Mouse (Mus musculus) activated CD4-positive, CD25-positive, alpha-beta regulatory T cell, adult 4 months (primary cell): ENCODE measurements around the gene 1700113H08Rik. TPM values are rescaled to one million over a fixed set of nuclear protein-coding genes. Genes with fewer than 3 reads are reported as not detected.

ENCODE experiments used
- ATAC-seq: one replicate; pipeline ENCODE4 v1.8.0; 2017
- polyA plus RNA-seq, 2 experiments: library from polyadenylated mRNA; unstranded; fragments of 100-300 nt; shearing (Covaris generic); gene quantifications; one replicate each; pipeline ENCODE4 v1.2.1; 2017

1700113H08Rik gene
- polyA plus RNA-seq, 2 experiments from 2014 or later, result not detected

DNA sequence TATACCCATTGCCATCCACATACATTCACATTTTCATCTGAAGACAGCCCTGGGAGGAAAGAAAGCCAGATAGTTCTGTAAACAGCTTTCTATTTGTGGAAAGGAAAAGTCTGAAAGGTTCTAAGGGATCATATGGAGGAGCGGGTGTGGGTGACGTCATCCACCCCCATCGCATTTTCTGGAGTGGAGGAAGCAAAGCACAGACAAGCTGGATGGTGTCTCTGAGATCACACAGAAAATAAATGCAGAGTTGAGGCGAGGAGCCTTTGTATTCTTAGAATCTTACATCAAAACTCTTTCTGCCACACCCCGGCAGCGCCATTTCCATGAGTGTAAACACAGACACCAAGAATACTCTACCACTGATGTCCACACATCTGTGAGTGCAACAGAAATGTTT lies 26.4 kb downstream of the 1700113H08Rik start:
- no peak for ATAC-seq

DNA sequence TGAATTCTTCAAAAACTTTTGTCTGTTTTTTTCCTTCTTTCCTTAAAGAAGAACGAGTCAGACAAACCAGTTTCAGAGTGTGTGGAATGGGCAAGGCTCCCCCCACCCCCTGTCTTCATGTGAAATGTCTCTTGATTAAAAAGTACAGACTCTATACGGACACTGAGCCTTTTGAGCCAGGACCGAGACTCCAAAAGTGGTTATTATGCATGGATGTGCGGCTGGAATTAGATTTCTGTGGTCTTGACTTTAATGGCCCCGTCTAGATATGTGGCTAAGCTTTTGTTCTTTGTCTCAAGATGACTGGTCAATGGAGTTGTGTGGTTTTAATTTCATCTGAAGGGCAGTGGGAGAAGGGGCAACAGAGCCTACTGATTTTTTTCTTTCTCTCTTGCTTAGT lies 29.8 kb downstream of the 1700113H08Rik start:
- no peak for ATAC-seq

DNA sequence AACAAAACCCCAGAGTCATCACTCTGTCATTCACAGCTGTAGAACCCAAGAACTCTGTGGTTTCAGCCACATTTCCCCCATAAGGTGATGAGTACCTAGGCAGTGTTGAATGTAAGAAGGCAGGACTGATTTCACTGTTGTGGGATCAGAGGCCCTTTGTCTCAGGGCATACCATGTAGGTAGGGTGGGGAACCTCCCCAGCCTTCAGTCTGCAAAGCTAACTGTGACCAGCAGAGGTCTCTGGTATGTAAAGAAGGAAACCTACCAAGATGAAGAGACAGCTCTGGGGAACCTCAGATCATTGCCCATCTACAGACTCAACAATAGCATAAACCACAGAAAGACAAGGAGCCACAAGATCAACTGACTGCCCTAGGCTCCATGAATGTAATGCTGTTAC lies 36.4 kb downstream of the 1700113H08Rik start:
- no peak for ATAC-seq

- ATAC-seq, result no peak
Measured at GRCm38 (mm10) chr10:87098722-87099121, 40.9 kb downstream of the 1700113H08Rik start.

GRCm38 (mm10) chr10:87100668-87101067 lies 42.8 kb downstream of the 1700113H08Rik start:
- no peak for ATAC-seq

- no peak for ATAC-seq
Measured at GRCm38 (mm10) chr10:87101265-87101950, 43.6 kb downstream of the 1700113H08Rik start.

- no peak for ATAC-seq
Measured at GRCm38 (mm10) chr10:87101951-87102320, 44.1 kb downstream of the 1700113H08Rik start.

DNA sequence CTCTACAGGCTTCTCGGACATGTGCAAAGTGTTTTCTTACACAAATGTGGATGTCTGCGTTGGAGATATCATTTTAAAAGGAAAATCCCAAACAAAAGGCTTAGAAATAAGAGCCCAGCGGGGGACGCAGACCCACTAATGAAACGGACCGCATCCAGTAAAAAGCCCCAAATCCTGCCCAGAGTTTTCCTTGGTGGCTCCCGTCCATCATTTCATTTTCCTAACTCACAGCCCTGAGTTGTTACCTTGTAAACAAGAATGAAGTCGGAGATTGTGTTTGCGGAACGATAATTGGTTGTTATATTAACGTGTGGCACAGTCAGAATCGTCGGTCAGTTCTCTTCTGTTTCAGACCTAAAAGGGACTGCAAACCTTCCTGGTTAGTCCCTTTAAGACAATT lies 44.6 kb downstream of the 1700113H08Rik start:
- ATAC-seq, result no peak

DNA sequence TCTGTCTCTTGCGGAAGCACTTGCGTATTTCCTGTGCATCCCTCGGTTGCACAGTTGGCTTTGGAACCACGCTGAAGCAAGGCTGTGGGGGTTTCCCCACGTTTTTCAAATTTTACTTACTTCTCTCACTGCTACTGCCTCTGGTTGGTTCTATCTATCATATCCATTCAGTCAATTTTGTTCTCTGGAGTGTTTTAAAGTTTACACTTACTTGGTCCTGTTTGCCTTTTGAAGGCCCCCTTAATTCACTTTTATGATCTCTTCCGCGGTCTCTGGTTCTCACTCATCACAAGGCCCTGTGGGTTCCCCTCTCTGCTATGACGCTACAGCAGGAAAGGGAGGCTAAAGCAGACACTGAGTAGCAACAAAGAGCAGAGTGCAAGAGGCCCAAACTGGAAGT lies 45.4 kb downstream of the 1700113H08Rik start:
- peak; percentile 57 for ATAC-seq

- ATAC-seq, result no peak
Measured at GRCm38 (mm10) chr10:87107565-87108297, 49.9 kb downstream of the 1700113H08Rik start.

GRCm38 (mm10) chr10:87108333-87108732 lies 50.5 kb downstream of the 1700113H08Rik start:
- no peak for ATAC-seq

- no peak for ATAC-seq
Measured at GRCm38 (mm10) chr10:87109038-87109771, 51.4 kb downstream of the 1700113H08Rik start.

GRCm38 (mm10) chr10:87110909-87111308 lies 53.1 kb downstream of the 1700113H08Rik start:
- no peak for ATAC-seq

DNA sequence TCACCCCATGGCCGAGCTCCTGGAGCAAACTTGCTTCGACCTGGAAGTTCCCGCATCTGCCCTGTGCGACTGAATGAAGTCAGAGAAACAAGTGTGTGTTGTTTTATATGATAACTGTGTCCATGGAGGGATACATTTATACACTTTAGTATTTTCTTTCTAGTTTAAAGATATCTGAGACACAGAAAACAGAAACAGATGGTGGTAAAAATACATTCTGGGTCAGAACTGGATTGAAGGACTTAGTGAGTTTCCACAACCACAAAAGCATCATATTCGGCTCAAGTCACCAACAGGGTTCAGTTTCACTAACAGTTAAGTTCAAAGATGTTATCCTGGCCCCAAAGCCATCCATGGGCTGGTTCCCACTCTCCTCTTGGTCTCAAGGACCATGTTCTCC lies 67.2 kb downstream of the 1700113H08Rik start:
- no peak for ATAC-seq

DNA sequence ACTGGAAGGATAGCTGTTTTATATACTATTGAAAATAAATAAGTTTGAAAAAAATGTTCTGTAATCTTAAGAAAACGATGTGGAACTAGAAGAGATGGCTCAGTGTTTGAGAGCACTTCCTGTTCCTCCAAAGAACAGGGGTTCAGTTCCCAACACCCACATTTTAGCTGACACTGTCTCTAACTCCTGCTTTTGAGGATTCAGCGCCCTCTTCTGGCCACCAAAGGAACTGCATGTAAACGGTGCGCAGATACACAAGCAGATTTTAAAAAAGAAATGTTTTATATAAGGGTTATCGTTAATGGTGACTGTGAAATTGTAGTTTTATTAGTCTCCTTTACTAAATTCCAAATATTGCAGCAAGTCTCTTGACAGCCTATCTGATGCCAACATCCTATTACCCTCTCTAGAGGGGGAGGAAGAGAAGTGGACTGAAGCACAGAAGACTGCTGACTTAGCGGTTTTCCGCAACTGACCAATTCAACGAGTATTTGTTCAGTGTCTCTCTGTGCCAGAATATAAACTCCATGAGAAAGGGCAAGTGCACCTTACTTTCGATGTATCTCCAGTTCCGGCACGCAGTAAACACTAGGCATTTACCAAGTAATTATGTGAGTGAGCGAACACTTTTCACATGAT lies 68.5 kb downstream of the 1700113H08Rik start:
- ATAC-seq, result no peak

GRCm38 (mm10) chr10:87151050-87151449 lies 93.2 kb downstream of the 1700113H08Rik start:
- ATAC-seq, result no peak

DNA sequence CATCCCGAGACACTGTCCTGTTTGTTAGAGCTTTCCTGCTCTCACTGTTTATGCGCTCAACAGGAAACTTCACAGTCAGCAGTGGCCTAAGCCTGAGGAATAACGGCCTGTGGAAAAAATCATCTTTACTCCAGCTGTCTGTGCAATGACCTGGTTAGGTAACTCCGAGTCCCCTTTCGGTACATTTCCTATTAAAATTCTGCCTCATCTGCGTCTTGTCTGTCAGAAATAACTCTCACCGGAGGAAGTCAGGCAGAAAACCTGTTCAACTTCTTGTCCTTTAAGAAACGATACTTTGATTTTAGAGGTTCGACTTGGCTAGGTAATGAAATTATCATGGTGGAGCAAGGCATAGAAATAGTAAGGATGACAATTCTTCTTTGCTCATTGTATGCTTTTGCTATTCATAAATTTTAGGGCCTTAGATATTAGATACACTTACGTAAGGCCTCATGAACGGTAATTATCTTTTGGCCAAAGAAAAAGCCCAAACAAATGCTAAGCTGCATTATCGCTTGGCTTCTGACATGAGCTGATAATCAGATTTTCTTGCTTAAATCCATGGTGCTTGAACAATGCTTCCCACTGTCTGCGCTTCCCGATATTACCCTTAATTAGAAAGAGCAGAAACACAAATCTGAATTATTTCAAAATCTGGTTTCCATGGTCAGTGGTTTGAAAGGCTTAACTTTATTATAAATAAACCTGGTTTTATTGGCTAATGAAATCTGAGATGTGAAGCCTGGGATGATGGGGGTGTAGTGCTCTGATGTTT lies 96.1 kb downstream of the 1700113H08Rik start:
- ATAC-seq, result no peak

- no peak for ATAC-seq
Measured at GRCm38 (mm10) chr10:87159781-87160180, 101.9 kb downstream of the 1700113H08Rik start.

GRCm38 (mm10) chr10:87196123-87196756 lies 138.4 kb downstream of the 1700113H08Rik start:
- no peak for ATAC-seq

- ATAC-seq, result no peak
Measured at GRCm38 (mm10) chr10:87198720-87199119, 140.9 kb downstream of the 1700113H08Rik start.

- no peak for ATAC-seq
Measured at GRCm38 (mm10) chr10:87209466-87209865, 151.6 kb downstream of the 1700113H08Rik start.

DNA sequence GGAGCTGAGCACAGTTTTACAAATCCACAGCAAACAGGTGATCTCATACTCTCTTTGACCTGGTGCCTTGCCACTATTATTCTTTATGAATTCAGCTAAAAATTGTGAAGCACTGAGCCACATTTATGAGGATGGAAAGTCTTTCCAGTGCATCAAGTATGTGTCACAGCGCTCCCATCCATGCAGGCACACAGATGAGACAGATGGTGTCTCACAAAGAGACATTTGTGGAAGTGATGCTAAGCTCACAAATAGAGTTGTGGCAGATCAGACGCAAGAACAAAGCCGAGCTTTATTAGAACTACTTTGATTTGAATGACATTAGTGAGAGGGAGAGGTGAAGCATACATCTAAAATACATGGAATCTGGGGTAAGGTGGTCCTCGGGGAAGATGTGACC lies 153.2 kb downstream of the 1700113H08Rik start:
- no peak for ATAC-seq
